Mouse (Mus musculus) kidney, embryonic 15.5 days (tissue): ENCODE data around the gene Fcrl5. TPM values are rescaled to one million over a fixed set of nuclear protein-coding genes. Genes with fewer than 3 reads are reported as not detected.
"Not testable (repeated sequence)": the region's sequence is repeated elsewhere in the genome, so short reads cannot be mapped to it uniquely, and the experiment has no call there.

Experiments used
- ATAC-seq: fragments of 200-750 bp; cut with Nextera tagmentation; replicated peaks from 2 replicates; pipeline ENCODE4 v1.8.0; 2017; ENCODE audit warnings: moderate TSS enrichment; ENCODE audit not compliant: low FRiP score
- H3K27ac ChIP-seq: fragments of 300-500 bp; sonication (generic); 2 replicates; pipeline ENCODE4 v1.5.1; 2015; ENCODE audit warnings: mild to moderate bottlenecking, inconsistent platforms
- H3K27me3 ChIP-seq: fragments of 300-500 bp; sonication (generic); 2 replicates; pipeline ENCODE4 v1.6.1; 2015; ENCODE audit warnings: inconsistent platforms
- H3K36me3 ChIP-seq: fragments of 300-500 bp; sonication (generic); 2 replicates; pipeline ENCODE4 v1.6.1; 2015; ENCODE audit warnings: inconsistent platforms
- H3K4me1 ChIP-seq: fragments of 300-500 bp; sonication (generic); 2 replicates; pipeline ENCODE4 v1.6.1; 2015; ENCODE audit warnings: inconsistent platforms
- H3K4me2 ChIP-seq: fragments of 300-500 bp; sonication (generic); 2 replicates; pipeline ENCODE4 v1.6.1; 2015; ENCODE audit warnings: moderate library complexity, mild to moderate bottlenecking, inconsistent platforms
- H3K4me3 ChIP-seq: fragments of 300-500 bp; sonication (generic); replicated peaks from 2 replicates; pipeline ENCODE4 v1.5.1; 2015; ENCODE audit warnings: mild to moderate bottlenecking, inconsistent platforms
- H3K9ac ChIP-seq: fragments of 300-500 bp; sonication (generic); 2 replicates; pipeline ENCODE4 v1.6.1; 2015; ENCODE audit warnings: mild to moderate bottlenecking, inconsistent platforms
- H3K9me3 ChIP-seq: fragments of 300-500 bp; sonication (generic); replicated peaks from 2 replicates; pipeline ENCODE4 v1.6.1; 2016; ENCODE audit warnings: inconsistent platforms
- WGBS: fragments of 180-500 bp; shearing (Covaris S2); methylation state at CpG from one replicate; pipeline ENCODE4 v1.1.7; 2015; ENCODE audit warnings: mixed read lengths; 5-methylcytosine and 5-hydroxymethylcytosine counted together
- polyA plus RNA-seq: library from polyadenylated mRNA; unstranded; fragments of >200 nt; fragmentation: Nextera tagmentation; extraction: Ambion mirVana; gene quantifications from 2 replicates; pipeline ENCODE4 v1.2.1, GENCODE M21; 2015

The Fcrl5 gene
- polyA plus RNA-seq, 1 experiment from 2014 or later = not detected

GRCm38 (mm10) chr3:87443968-87444367 lies 8.4 kb downstream of the Fcrl5 start:
- H3K9me3 ChIP-seq = no peaks in the 10 kb centered on the region
- no peak overlapping the region for H3K4me3 ChIP-seq
- no peak overlapping the region for H3K4me2 ChIP-seq
- H3K9ac ChIP-seq = no peak overlapping the region
- 50% methylated on average over 6 of the region's 6 CpGs for WGBS
- no peaks in the 10 kb centered on the region for H3K27me3 ChIP-seq
- no peaks in the 10 kb centered on the region for H3K4me1 ChIP-seq
- ATAC-seq = no peak
- H3K36me3 ChIP-seq = no peaks in the 10 kb centered on the region
- H3K27ac ChIP-seq = no peak overlapping the region

DNA sequence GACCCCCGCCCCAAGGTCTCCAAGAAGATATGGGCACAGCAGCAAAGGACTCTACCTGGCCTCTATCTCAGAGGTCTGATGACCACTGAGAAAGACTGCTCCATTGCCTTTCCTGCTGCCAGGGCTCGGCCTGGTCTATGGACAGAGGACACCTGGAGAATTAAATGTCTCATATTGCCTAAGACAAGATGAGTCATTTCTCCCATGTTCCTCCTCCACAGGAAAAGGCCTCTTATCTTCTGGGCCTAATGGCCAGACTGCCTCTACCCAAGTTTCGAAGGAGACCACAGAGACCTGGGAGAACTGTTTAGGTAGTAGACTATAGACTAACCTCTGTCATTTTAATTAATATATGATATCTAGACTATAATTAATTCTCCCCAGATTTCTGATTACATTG lies 29.9 kb downstream of the Fcrl5 start:
- no peak overlapping the region for H3K27ac ChIP-seq
- no peak for ATAC-seq
- H3K36me3 ChIP-seq = no peaks in the 10 kb centered on the region
- no peaks in the 10 kb centered on the region for H3K4me1 ChIP-seq
- H3K27me3 ChIP-seq = no peaks in the 10 kb centered on the region
- no peak overlapping the region for H3K9ac ChIP-seq
- no peak overlapping the region for H3K4me2 ChIP-seq
- no peaks in the 10 kb centered on the region for H3K9me3 ChIP-seq
- no peak overlapping the region for H3K4me3 ChIP-seq
- 84% methylated on average over 3 of the region's 3 CpGs for WGBS

- Histone ChIP-seq H3K4me1 (no peaks in the 10 kb centered on the region), H3K9ac (no peak overlapping the region), H3K27me3 (no peaks in the 10 kb centered on the region), H3K9me3 (no peaks in the 10 kb centered on the region), H3K4me2 (no peak overlapping the region), H3K4me3 (no peak overlapping the region), H3K27ac (no peak overlapping the region), H3K36me3 (no peaks in the 10 kb centered on the region)
- ATAC-seq = no peak
- 79% methylated on average over 6 of the region's 6 CpGs for WGBS
These were observed 31.4 kb downstream of the Fcrl5 start for GRCm38 (mm10) chr3:87467011-87467410.

DNA sequence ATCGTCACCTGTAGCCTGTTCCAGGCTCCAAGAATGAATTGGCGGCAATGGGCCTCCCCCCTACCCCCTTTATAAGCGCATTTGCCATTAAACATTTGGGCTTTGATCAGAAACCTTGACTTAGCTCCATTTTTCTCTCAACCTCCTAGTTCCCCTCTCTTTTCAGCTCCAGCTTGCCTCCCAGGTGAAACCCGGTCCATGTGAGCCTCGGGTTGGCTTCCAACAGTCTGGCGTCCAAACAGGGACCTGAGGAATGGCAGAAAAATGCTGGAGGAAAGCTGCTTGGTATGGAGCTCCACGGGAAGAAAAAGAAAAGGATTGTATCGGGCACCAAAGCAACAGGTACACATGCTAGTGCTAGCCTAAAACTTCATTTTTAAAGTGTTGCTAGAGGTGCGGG lies 31.8 kb downstream of the Fcrl5 start:
- Histone ChIP-seq H3K9ac (no peak overlapping the region), H3K36me3 (no peaks in the 10 kb centered on the region), H3K9me3 (no peaks in the 10 kb centered on the region), H3K4me1 (no peaks in the 10 kb centered on the region), H3K27me3 (no peaks in the 10 kb centered on the region), H3K4me2 (no peak overlapping the region), H3K27ac (no peak overlapping the region), H3K4me3 (no peak overlapping the region)
- ATAC-seq = no peak
- WGBS = 92% methylated on average over 9 of the region's 9 CpGs

GRCm38 (mm10) chr3:87477948-87478347 lies 42.4 kb downstream of the Fcrl5 start:
- H3K4me2 ChIP-seq, H3K4me3 ChIP-seq, H3K9me3 ChIP-seq, H3K36me3 ChIP-seq, H3K27ac ChIP-seq, H3K27me3 ChIP-seq, H3K4me1 ChIP-seq, ATAC-seq, H3K9ac ChIP-seq: not testable (repeated sequence)
- 87% methylated on average over 3 of the region's 3 CpGs for WGBS

DNA sequence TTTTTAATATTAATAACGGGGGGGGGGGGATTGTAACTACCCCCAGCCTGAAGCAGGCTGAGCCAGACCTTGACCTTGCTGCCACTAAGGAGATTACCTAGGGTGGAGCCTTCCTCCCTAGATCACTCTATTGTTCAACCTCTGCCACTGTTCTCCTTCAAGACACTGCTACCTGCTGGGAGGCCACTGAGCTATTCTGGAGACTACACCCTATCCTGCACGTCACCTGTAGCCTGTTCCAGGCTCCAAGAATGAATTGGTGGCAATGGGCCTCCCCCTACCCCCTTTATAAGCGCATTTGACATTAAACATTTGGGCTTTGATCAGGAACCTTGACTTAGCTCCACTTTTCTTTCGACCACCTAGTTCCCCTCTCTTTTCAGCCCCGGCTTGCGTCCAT lies 43.0 kb downstream of the Fcrl5 start:
- not testable (repeated sequence) for H3K36me3 ChIP-seq, H3K4me1 ChIP-seq, H3K9ac ChIP-seq, H3K27me3 ChIP-seq, H3K27ac ChIP-seq, H3K4me2 ChIP-seq, H3K9me3 ChIP-seq, H3K4me3 ChIP-seq, ATAC-seq
- WGBS = 88% methylated on average over 6 of the region's 6 CpGs

- H3K27me3 ChIP-seq, H3K27ac ChIP-seq, H3K4me3 ChIP-seq, H3K9ac ChIP-seq, H3K4me2 ChIP-seq, ATAC-seq, H3K36me3 ChIP-seq, H3K9me3 ChIP-seq, H3K4me1 ChIP-seq: not testable (repeated sequence)
These were observed 43.7 kb downstream of the Fcrl5 start for GRCm38 (mm10) chr3:87479230-87479629.

- no peaks in the 10 kb centered on the region for H3K4me1 ChIP-seq
- H3K4me2 ChIP-seq = no peak overlapping the region
- H3K36me3 ChIP-seq = no peaks in the 10 kb centered on the region
- WGBS = 78% methylated on average over 4 of the region's 4 CpGs
- no peak overlapping the region for H3K27ac ChIP-seq
- no peak for ATAC-seq
- H3K4me3 ChIP-seq = no peak overlapping the region
- no peaks in the 10 kb centered on the region for H3K9me3 ChIP-seq
- H3K9ac ChIP-seq = no peak overlapping the region
- H3K27me3 ChIP-seq = no peaks in the 10 kb centered on the region
These were observed 51.8 kb downstream of the Fcrl5 start for GRCm38 (mm10) chr3:87487392-87487791.

- 75% methylated on average over 2 of the region's 2 CpGs for WGBS
- no peak overlapping the region for H3K4me2 ChIP-seq
- H3K36me3 ChIP-seq = no peaks in the 10 kb centered on the region
- no peaks in the 10 kb centered on the region for H3K4me1 ChIP-seq
- no peak overlapping the region for H3K4me3 ChIP-seq
- ATAC-seq = no peak
- H3K27me3 ChIP-seq = no peaks in the 10 kb centered on the region
- H3K9ac ChIP-seq = no peak overlapping the region
- no peak overlapping the region for H3K27ac ChIP-seq
- no peaks in the 10 kb centered on the region for H3K9me3 ChIP-seq
These were observed 52.3 kb downstream of the Fcrl5 start for GRCm38 (mm10) chr3:87487911-87488310.

GRCm38 (mm10) chr3:87498266-87498665 lies 62.7 kb downstream of the Fcrl5 start:
- Histone ChIP-seq H3K4me3 (no peak overlapping the region), H3K27ac (no peak overlapping the region), H3K9me3 (no peaks in the 10 kb centered on the region), H3K9ac (no peak overlapping the region), H3K4me1 (0 out of 2 replicates have a peak, but pooled peaks cover 5% of the 10 kb centered on the region), H3K27me3 (peaks cover 15% of the 10 kb centered on the region; the same call in 1 of the 2 replicates), H3K4me2 (no peak overlapping the region), H3K36me3 (no peaks in the 10 kb centered on the region)
- WGBS = 75% methylated on average over 9 of the region's 9 CpGs
- ATAC-seq = no peak

DNA sequence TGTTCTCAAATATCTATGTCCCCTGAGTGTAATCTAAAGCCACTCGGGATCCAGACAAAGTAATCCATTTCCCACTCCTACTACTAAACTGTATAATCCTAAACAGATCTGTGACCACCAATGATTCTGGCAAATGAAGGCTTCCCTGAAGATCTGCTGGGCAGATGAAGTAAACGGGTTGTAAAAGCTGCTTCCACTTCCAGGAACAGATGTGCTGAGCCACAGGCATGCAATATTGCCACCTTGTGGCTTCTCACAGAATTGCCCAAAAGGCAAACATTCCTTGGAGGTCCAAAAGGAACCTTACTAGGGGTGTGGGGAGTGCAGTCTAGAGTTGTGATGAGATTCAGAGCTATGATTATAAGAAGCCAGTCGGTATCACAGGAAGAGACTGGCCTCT lies 63.5 kb downstream of the Fcrl5 start:
- Histone ChIP-seq H3K9ac (no peak overlapping the region), H3K27ac (no peak overlapping the region), H3K4me1 (0 out of 2 replicates have a peak, but pooled peaks cover 5% of the 10 kb centered on the region), H3K4me2 (no peak overlapping the region), H3K4me3 (no peak overlapping the region), H3K27me3 (peaks cover 15% of the 10 kb centered on the region; the same call in 1 of the 2 replicates), H3K9me3 (no peaks in the 10 kb centered on the region), H3K36me3 (no peaks in the 10 kb centered on the region)
- ATAC-seq = no peak
- 9% methylated on average over 3 of the region's 3 CpGs for WGBS

DNA sequence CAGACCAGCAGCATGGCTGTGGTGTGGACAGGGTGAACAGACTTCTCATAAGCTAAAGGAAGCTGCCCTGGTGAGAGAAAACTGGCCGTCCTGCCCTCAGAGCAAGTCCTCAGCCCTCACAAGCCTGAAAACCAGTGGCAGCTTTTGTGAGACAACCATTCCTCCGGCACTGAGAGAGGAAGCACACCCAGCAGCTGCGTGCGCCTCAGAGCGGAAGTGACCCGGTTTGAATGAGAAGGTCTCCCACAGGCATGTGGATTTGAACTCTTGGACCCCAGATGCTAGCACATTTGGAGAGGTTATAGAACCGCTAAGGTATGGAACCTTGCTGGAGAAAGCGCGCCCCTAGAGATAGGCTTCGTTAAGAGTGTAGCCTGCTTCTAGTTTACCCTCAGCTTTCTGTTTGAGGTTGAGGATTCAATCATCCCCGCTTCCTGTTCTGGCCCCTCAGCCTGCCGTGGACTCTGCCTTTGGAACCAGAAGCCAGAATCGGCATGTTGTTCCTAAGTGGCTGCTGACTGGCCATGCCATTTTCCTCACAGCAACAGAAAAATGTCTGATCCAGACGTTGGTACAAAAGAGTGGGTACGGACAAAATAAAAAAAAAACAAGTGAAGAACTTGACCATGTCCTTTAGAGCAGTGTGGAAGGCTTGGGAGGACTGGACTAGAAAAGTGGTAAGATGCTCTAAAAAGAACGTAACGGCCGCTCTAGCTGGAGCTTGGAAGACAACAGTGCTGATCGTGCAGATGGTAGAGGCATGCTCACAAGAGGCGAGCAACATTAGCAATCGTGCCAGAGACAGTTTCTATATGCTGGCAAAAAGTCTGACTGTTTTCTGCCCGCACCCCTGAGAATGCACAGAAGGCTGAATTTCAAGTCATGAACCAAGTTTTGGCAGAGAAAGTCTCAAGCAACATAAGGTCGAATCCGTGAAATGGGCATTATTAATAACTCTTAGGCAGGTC lies 64.8 kb downstream of the Fcrl5 start:
- H3K27ac ChIP-seq = no peak overlapping the region

More for the DNA sequence above, 64.8 kb downstream of the Fcrl5 start:
- 0 out of 2 replicates have a peak, but pooled peaks cover 5% of the 10 kb centered on the region for H3K4me1 ChIP-seq
- ATAC-seq = no peak
- H3K9ac ChIP-seq = no peak overlapping the region
- H3K4me2 ChIP-seq = no peak overlapping the region
- H3K9me3 ChIP-seq = no peaks in the 10 kb centered on the region
- no peaks in the 10 kb centered on the region for H3K36me3 ChIP-seq
- H3K27me3 ChIP-seq = peaks cover 15% of the 10 kb centered on the region; the same call in 1 of the 2 replicates
- WGBS = 75% methylated on average over 24 of the region's 24 CpGs
- H3K4me3 ChIP-seq = no peak overlapping the region
